In genomic region chr10:99084397-99085239, GRCm38 (mm10) we compare ENCODE assay signal across 9 mouse cellular contexts. TPM values are rescaled to one million over a fixed set of nuclear protein-coding genes. Genes with fewer than 3 reads are reported as not detected.
DNase-seq lines count a peak whose midpoint lies in the region; ATAC-seq and TF ChIP-seq lines count a peak whose summit lies in the region.
"Had no signal": no experiment of that assay in that cellular context is flagged by ENCODE, and none has a peak within 500 bp of the region (broad histone marks: within the 10 kb centered on the region; RNA-seq: fewer than 3 reads in every experiment).

No protein-coding gene starts in this region.

- H3K27ac ChIP-seq in heart, embryonic 14.5 days (replicated peaks in 1 of 2; ENCODE audit: control insufficient read depth in 1 of 2, insufficient read depth in 1 of 2, low read depth in 2 of 2, low read length in 2 of 2): no peak overlapping the region
- H3K27ac ChIP-seq in liver, embryonic 13.5 days: no peak overlapping the region
- no peak overlapping the region for H3K27ac ChIP-seq in neural tube, embryonic 13.5 days (replicated peaks)
- H3K27ac ChIP-seq in stomach, postnatal 0 days (replicated peaks): no peak overlapping the region
- H3K27ac ChIP-seq: embryonic facial prominence, embryonic 12.5 days had no signal

- no peaks in the 10 kb centered on the region for H3K36me3 ChIP-seq in heart, embryonic 14.5 days (ENCODE audit: control insufficient read depth, insufficient read depth, low read length)
- no peaks in the 10 kb centered on the region for H3K36me3 ChIP-seq in liver, embryonic 13.5 days
- H3K36me3 ChIP-seq in neural tube, embryonic 13.5 days: no peaks in the 10 kb centered on the region
- H3K36me3 ChIP-seq in stomach, postnatal 0 days (ENCODE audit: control insufficient read depth, insufficient read depth, low read length): no peaks in the 10 kb centered on the region
- H3K36me3 ChIP-seq: embryonic facial prominence, embryonic 12.5 days had no signal

- peak; percentile 97 for TF ChIP-seq CTCF in brain, embryonic 14.5 days (IDR thresholded peaks at IDR 0.05; ENCODE audit: borderline replicate concordance, extremely low read depth, insufficient read depth, insufficient read length)
- peak; percentile 96 for TF ChIP-seq CTCF in stomach, postnatal 0 days (IDR thresholded peaks at IDR 0.05; ENCODE audit: low read depth)

- peak; percentile 89 for DNase-seq in CD4-positive, CD25-positive, alpha-beta regulatory T cell, adult 2 months (ENCODE audit: low read depth, low spot score)
- DNase-seq in brain, embryonic 14.5 days (ENCODE audit: low read depth): peak; percentile 94
- peak; percentile 65 for DNase-seq in fibroblast of lung, adult 2 months (ENCODE audit: low read depth)
- DNase-seq in kidney, postnatal 10 days: peak; percentile 94
- peak; percentile 56 for DNase-seq in liver, embryonic 13.5 days
- peak; percentile 89 for DNase-seq in stomach, postnatal 0 days (ENCODE audit: low spot score)

- TF ChIP-seq EP300 in stomach, postnatal 0 days (optimal IDR thresholded peaks at IDR 0.05): no peak

- peak overlapping the region; percentile 35 for H3K4me2 ChIP-seq in heart, embryonic 14.5 days (ENCODE audit: low read length)
- H3K4me2 ChIP-seq in liver, embryonic 13.5 days: no peak overlapping the region
- H3K4me2 ChIP-seq in neural tube, embryonic 13.5 days: peak overlapping the region; percentile 34
- no peak overlapping the region for H3K4me2 ChIP-seq in stomach, postnatal 0 days (replicated peaks; ENCODE audit: low read depth)
- H3K4me2 ChIP-seq: embryonic facial prominence, embryonic 12.5 days had no signal

- H3K27me3 ChIP-seq in heart, embryonic 14.5 days (ENCODE audit: control insufficient read depth, insufficient read depth, low read length): no peaks in the 10 kb centered on the region
- 0 out of 2 replicates have a peak, but pooled peaks cover 4% of the 10 kb centered on the region for H3K27me3 ChIP-seq in liver, embryonic 13.5 days
- no peaks in the 10 kb centered on the region for H3K27me3 ChIP-seq in neural tube, embryonic 13.5 days
- no peaks in the 10 kb centered on the region for H3K27me3 ChIP-seq in stomach, postnatal 0 days (ENCODE audit: control insufficient read depth, insufficient read depth, low read length)
- H3K27me3 ChIP-seq: embryonic facial prominence, embryonic 12.5 days had no signal

- no peak for ATAC-seq in heart, embryonic 14.5 days (ENCODE audit: insufficient number of reproducible peaks, insufficient read depth, low FRiP score, low read depth)
- no peak for ATAC-seq in liver, embryonic 13.5 days (ENCODE audit: low read depth)
- peak; percentile 93 for ATAC-seq in neural tube, embryonic 13.5 days (ENCODE audit: low read depth)
- ATAC-seq in stomach, postnatal 0 days (ENCODE audit: low FRiP score, low TSS enrichment): peak; percentile 67; the same call in 1 of the 2 replicates

- WGBS in heart, embryonic 14.5 days: 44% methylated on average over 23 of the region's 23 CpGs
- 38% methylated on average over 23 of the region's 23 CpGs for WGBS in liver, embryonic 13.5 days (ENCODE audit: insufficient replicate concordance)
- 47% methylated on average over 23 of the region's 23 CpGs for WGBS in neural tube, embryonic 13.5 days
- 46% methylated on average over 23 of the region's 23 CpGs for WGBS in stomach, postnatal 0 days

- H3K9ac ChIP-seq in heart, embryonic 14.5 days (ENCODE audit: low read length): no peak overlapping the region
- no peak overlapping the region for H3K9ac ChIP-seq in liver, embryonic 13.5 days
- H3K9ac ChIP-seq in neural tube, embryonic 13.5 days: no peak overlapping the region
- no peak overlapping the region for H3K9ac ChIP-seq in stomach, postnatal 0 days (ENCODE audit: low read length)
- H3K9ac ChIP-seq: embryonic facial prominence, embryonic 12.5 days had no signal

- no peaks in the 10 kb centered on the region for H3K9me3 ChIP-seq in heart, embryonic 14.5 days (ENCODE audit: control insufficient read depth, low read length)
- H3K9me3 ChIP-seq in liver, embryonic 13.5 days (replicated peaks): no peaks in the 10 kb centered on the region
- H3K9me3 ChIP-seq in neural tube, embryonic 13.5 days: no peaks in the 10 kb centered on the region
- H3K9me3 ChIP-seq in stomach, postnatal 0 days (ENCODE audit: control insufficient read depth, low read length): no peaks in the 10 kb centered on the region
- H3K9me3 ChIP-seq: embryonic facial prominence, embryonic 12.5 days had no signal

- peaks cover 10 to 13% of the 10 kb centered on the region in 2 experiments for H3K4me1 ChIP-seq in heart, embryonic 14.5 days (ENCODE audit: control insufficient read depth in 2 of 2, insufficient read depth in 2 of 2, low read length in 2 of 2)
- H3K4me1 ChIP-seq in liver, embryonic 13.5 days (replicated peaks): peaks cover 3% of the 10 kb centered on the region; the same call in 1 of the 2 replicates
- H3K4me1 ChIP-seq in neural tube, embryonic 13.5 days (replicated peaks): 0 out of 2 replicates have a peak, but pooled peaks cover 4% of the 10 kb centered on the region
- H3K4me1 ChIP-seq in stomach, postnatal 0 days (replicated peaks; ENCODE audit: control insufficient read depth, insufficient read depth): no peaks in the 10 kb centered on the region
- H3K4me1 ChIP-seq: embryonic facial prominence, embryonic 12.5 days had no signal

- no peak for TF ChIP-seq POLR2A in brain, embryonic 14.5 days (IDR thresholded peaks at IDR 0.05; ENCODE audit: borderline replicate concordance, extremely low read depth, insufficient read depth, insufficient read length, poor library complexity, severe bottlenecking)

- H3K4me3 ChIP-seq in heart, embryonic 14.5 days (ENCODE audit: control insufficient read depth in 1 of 2, insufficient read depth in 1 of 2, low read depth in 1 of 2, low read length in 2 of 2): no peak overlapping the region; a peak in 1 of 4 replicates
- H3K4me3 ChIP-seq in liver, embryonic 13.5 days (replicated peaks): no peak overlapping the region
- H3K4me3 ChIP-seq in neural tube, embryonic 13.5 days: no peak overlapping the region
- H3K4me3 ChIP-seq in stomach, postnatal 0 days (ENCODE audit: low read depth, low read length): no peak overlapping the region
- H3K4me3 ChIP-seq: embryonic facial prominence, embryonic 12.5 days had no signal

RNA-seq across cellular contexts. Expression of gene Poc1b, which starts 22.2 kb away (rescaled TPM):
- polyA plus RNA-seq in brain, embryonic 14.5 days (2012; rRNA removed): 26.7 and 26.8 TPM in 2 replicates
- polyA plus RNA-seq in heart, embryonic 14.5 days (2014; fragmentation: Nextera tagmentation; extraction: Ambion mirVana): 11.7 and 12.1 TPM in 2 replicates
- 5.1 and 7.2 TPM in 2 replicates for polyA plus RNA-seq in liver, embryonic 13.5 days (2015; fragmentation: Nextera tagmentation; extraction: Ambion mirVana)
- 12.2 and 13.3 TPM in 2 replicates for polyA plus RNA-seq in neural tube, embryonic 13.5 days (2015; fragmentation: Nextera tagmentation; extraction: Ambion mirVana)
- polyA plus RNA-seq in stomach, postnatal 0 days (2015; fragmentation: Nextera tagmentation; extraction: Ambion mirVana): 6.7 and 9.4 TPM in 2 replicates

RNA-seq across cellular contexts. Expression of gene Galnt4, which starts 23.3 kb away (rescaled TPM):
- polyA plus RNA-seq in brain, embryonic 14.5 days (2012; rRNA removed): 0.69 and 1.8 TPM in 2 replicates
- 7.3 and 7.4 TPM in 2 replicates for polyA plus RNA-seq in heart, embryonic 14.5 days (2014; fragmentation: Nextera tagmentation; extraction: Ambion mirVana)
- polyA plus RNA-seq in liver, embryonic 13.5 days (2015; fragmentation: Nextera tagmentation; extraction: Ambion mirVana): 2.6 and 3.6 TPM in 2 replicates
- polyA plus RNA-seq in neural tube, embryonic 13.5 days (2015; fragmentation: Nextera tagmentation; extraction: Ambion mirVana): 3.0 and 3.7 TPM in 2 replicates
- 34.0 and 34.9 TPM in 2 replicates for polyA plus RNA-seq in stomach, postnatal 0 days (2015; fragmentation: Nextera tagmentation; extraction: Ambion mirVana)

RNA-seq across cellular contexts. Expression of gene Phxr2, which starts 41.5 kb away (rescaled TPM):
- polyA plus RNA-seq in brain, embryonic 14.5 days (2012; rRNA removed): not detected in 2 replicates
- not detected in 2 replicates for polyA plus RNA-seq in heart, embryonic 14.5 days (2014; fragmentation: Nextera tagmentation; extraction: Ambion mirVana)
- polyA plus RNA-seq in liver, embryonic 13.5 days (2015; fragmentation: Nextera tagmentation; extraction: Ambion mirVana): not detected in 2 replicates
- not detected in 2 replicates for polyA plus RNA-seq in neural tube, embryonic 13.5 days (2015; fragmentation: Nextera tagmentation; extraction: Ambion mirVana)
- not detected in 2 replicates for polyA plus RNA-seq in stomach, postnatal 0 days (2015; fragmentation: Nextera tagmentation; extraction: Ambion mirVana)

Comparison
In these comparisons a context has a peak if more than half of its experiments do, and no peak if none do; other contexts are left out.
1. ATAC-seq: peak in neural tube, embryonic 13.5 days (single experiment) and stomach, postnatal 0 days (single experiment); none in heart, embryonic 14.5 days (single experiment) and liver, embryonic 13.5 days (single experiment).
2. H3K4me2 ChIP-seq: peak in heart, embryonic 14.5 days (single experiment) and neural tube, embryonic 13.5 days (single experiment); none in liver, embryonic 13.5 days (single experiment) and stomach, postnatal 0 days (single experiment).
3. Peak in every context shown above with its lines, with median percentiles within 50 percentile points of each other: DNase-seq.